Mouse (Mus musculus): Measurements from ENCODE around the gene Scn1a. TPM values are rescaled to one million over a fixed set of nuclear protein-coding genes. Genes with fewer than 3 reads are reported as not detected.
A peak's percentile ranks its signal among the peaks of the same experiment; 100 is the strongest.

Gene Scn1a
- 0.89 and 1.4 TPM in 2 replicates for polyA plus RNA-seq (2014; fragmentation: Nextera tagmentation; extraction: Ambion mirVana)

DNA sequence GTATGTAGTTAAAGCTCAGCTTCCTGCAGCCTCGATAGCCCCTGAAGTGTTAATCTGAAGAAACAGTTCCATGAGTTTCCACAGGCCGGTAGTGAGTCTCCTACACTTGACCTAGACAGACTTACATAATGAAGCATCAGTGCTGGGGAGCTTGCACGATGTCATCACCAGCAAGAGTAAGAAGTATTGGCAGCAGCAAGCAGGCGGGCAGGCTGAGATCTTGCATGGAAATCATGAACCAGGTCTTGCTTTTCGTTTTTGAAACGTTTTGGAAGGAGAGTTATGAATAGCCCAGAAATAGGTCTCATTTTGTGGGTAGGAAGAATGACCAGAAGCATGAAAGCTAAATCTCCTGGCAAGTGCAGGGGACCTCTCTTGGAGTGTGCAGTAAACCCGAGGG is at the start of gene Scn1a:
Gene Scn1a, minus strand, starts transcription at position 130 of the 400 bp plus-strand sequence.
- Histone ChIP-seq H3K27me3 (ENCODE audit: control insufficient read depth, insufficient read depth, low read length) (no peaks in the 10 kb centered on the region), H3K4me2 (ENCODE audit: low read depth, severe bottlenecking) (peak within 1 kb of the TSS; percentile 66), H3K9me3 (ENCODE audit: control insufficient read depth, low read length) (no peaks in the 10 kb centered on the region), H3K27ac (replicated peaks; ENCODE audit: low read depth, low read length) (no peak within 1 kb of the TSS), H3K4me3 (ENCODE audit: low read depth, low read length) (peak within 1 kb of the TSS; percentile 26), H3K9ac (ENCODE audit: low read length) (no peak within 1 kb of the TSS), H3K4me1 (ENCODE audit: control insufficient read depth, insufficient read depth, low read length) (no peaks in the 10 kb centered on the region), H3K36me3 (ENCODE audit: control insufficient read depth, insufficient read depth, low read length) (no peaks in the 10 kb centered on the region)
- no peak for ATAC-seq (ENCODE audit: insufficient number of reproducible peaks, low FRiP score, low TSS enrichment, low read depth)
- 9% methylated on average over 7 of the region's 7 CpGs for WGBS
- DNase-seq (ENCODE audit: low spot score) = peak; percentile 27

DNA sequence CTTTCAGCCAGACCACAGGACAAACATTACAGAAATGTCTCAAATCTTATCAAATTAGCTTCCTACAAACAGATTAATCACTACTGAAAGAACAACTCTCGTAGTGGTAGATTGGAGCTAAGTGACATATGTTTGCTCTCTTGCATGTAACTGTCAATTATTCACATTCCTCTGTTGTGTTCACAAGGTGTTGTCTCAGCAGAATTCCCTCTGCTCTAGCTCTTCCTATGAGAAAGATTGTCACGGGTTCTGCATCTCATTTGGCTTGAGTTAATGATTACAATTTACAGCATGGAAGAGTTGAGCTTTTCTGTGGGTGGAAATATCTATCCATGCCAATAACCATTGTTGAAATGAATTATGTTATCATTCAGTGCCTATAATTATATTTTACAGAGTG is 37.8 kb upstream of the Scn1a start:
- no peak overlapping the region for H3K27ac ChIP-seq (replicated peaks; ENCODE audit: low read depth, low read length)
- WGBS = 80% methylated on average over 2 of the region's 2 CpGs
- H3K9me3 ChIP-seq (ENCODE audit: control insufficient read depth, low read length) = no peaks in the 10 kb centered on the region
- no peak overlapping the region for H3K9ac ChIP-seq (ENCODE audit: low read length)
- no peaks in the 10 kb centered on the region for H3K27me3 ChIP-seq (ENCODE audit: control insufficient read depth, insufficient read depth, low read length)
- H3K4me2 ChIP-seq (ENCODE audit: low read depth, severe bottlenecking) = no peak overlapping the region
- H3K4me3 ChIP-seq (ENCODE audit: low read depth, low read length) = no peak overlapping the region
- H3K4me1 ChIP-seq (ENCODE audit: control insufficient read depth, insufficient read depth, low read length) = no peaks in the 10 kb centered on the region
- H3K36me3 ChIP-seq (ENCODE audit: control insufficient read depth, insufficient read depth, low read length) = no peaks in the 10 kb centered on the region
- ATAC-seq (ENCODE audit: insufficient number of reproducible peaks, low FRiP score, low TSS enrichment, low read depth) (no peak), DNase-seq (ENCODE audit: low spot score) (no peak)

DNA sequence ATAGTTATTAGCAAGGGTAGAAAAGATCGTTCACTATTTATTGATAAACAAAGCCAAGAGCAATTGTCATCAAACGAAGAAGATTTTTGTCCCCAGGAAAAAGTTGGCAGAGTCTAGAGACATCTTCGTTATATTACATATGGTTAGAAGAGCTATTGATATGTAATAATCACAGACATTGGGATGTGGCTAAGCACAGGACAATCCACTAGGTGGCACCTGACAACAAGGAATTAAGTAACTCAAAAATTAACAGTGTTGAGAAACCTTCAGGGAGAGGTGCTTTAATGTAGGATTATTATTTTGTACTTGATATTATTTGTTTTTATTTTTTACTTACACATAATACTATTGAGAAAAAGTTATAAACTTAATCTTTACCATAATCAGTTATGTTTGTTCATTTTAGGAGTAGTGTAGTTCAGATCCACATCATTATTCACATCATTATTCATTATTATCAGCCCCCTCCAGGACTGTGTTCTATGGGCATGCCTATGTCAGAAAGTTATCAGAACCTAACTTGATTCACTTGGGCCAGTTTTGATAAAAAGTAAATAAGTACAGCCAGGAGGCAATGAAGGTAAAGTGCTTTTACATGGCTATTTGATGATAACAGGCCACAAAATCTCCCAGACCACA is 32.7 kb upstream of the Scn1a start:
- Histone ChIP-seq H3K9me3 (ENCODE audit: control insufficient read depth, low read length) (no peaks in the 10 kb centered on the region), H3K4me2 (ENCODE audit: low read depth, severe bottlenecking) (no peak overlapping the region), H3K4me1 (ENCODE audit: control insufficient read depth, insufficient read depth, low read length) (no peaks in the 10 kb centered on the region), H3K27ac (replicated peaks; ENCODE audit: low read depth, low read length) (no peak overlapping the region), H3K9ac (ENCODE audit: low read length) (no peak overlapping the region), H3K27me3 (ENCODE audit: control insufficient read depth, insufficient read depth, low read length) (no peaks in the 10 kb centered on the region), H3K36me3 (ENCODE audit: control insufficient read depth, insufficient read depth, low read length) (no peaks in the 10 kb centered on the region), H3K4me3 (ENCODE audit: low read depth, low read length) (no peak overlapping the region)
- DNase-seq (ENCODE audit: low spot score) = no peak
- ATAC-seq (ENCODE audit: insufficient number of reproducible peaks, low FRiP score, low TSS enrichment, low read depth) = no peak; the same call in 1 of the 2 replicates
- WGBS = 52% methylated on average over 3 of the region's 3 CpGs

DNA sequence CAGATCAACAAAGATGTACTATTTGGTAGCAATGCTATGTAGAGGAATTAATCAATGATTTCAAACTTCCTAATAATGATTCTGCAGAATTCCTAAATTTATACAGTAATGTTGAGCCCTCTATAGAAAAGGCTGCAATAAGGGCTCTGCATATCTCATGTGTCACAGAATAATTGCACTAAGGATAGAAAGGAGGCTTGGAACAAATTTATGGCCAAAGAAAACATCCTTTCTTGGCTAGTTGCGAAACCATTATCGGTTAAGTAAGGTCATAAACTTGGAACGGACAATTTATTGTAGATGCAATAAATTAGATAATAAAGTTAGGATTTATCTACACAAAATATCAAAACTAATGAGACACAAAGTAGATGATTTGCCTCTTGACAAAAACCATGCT is 24.8 kb upstream of the Scn1a start:
- Histone ChIP-seq H3K4me3 (ENCODE audit: low read depth, low read length) (no peak overlapping the region), H3K9ac (ENCODE audit: low read length) (no peak overlapping the region), H3K4me1 (ENCODE audit: control insufficient read depth, insufficient read depth, low read length) (no peaks in the 10 kb centered on the region), H3K27me3 (ENCODE audit: control insufficient read depth, insufficient read depth, low read length) (no peaks in the 10 kb centered on the region), H3K4me2 (ENCODE audit: low read depth, severe bottlenecking) (no peak overlapping the region), H3K36me3 (ENCODE audit: control insufficient read depth, insufficient read depth, low read length) (no peaks in the 10 kb centered on the region), H3K27ac (replicated peaks; ENCODE audit: low read depth, low read length) (no peak overlapping the region), H3K9me3 (ENCODE audit: control insufficient read depth, low read length) (no peaks in the 10 kb centered on the region)
- ATAC-seq (ENCODE audit: insufficient number of reproducible peaks, low FRiP score, low TSS enrichment, low read depth) (no peak), DNase-seq (ENCODE audit: low spot score) (no peak)
- WGBS = 56% methylated on average over 3 of the region's 3 CpGs

DNA sequence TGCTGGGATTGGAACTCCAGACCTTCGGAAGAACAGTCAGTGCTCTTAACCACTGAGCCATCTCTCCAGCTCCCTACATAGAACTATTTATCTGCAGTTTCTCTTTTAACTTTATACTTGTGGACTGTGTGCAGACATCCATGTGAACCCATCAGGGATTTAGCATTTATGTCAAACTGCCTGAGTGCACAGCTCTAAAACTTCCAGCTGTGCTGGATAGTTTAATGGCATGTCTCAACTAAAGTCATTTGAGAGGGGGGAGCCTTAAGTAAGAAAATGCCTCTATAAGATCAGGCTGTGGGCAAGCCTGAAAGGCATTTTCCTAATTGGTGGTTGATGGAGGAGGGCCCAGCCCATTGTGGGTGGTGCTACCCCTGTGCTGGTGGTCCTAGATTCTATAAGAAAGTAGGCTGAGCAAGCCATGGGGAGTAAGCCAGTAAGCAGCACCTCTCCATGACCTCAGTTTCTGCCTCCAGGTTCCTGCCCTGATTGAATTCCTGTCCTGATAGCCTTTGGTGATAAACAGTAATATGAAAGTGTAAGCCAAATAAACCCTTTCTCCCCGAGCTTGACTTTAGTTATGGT is 24.3 kb upstream of the Scn1a start:
- H3K36me3 ChIP-seq (ENCODE audit: control insufficient read depth, insufficient read depth, low read length) = no peaks in the 10 kb centered on the region
- WGBS = 86% methylated on average over 2 of the region's 2 CpGs
- no peaks in the 10 kb centered on the region for H3K27me3 ChIP-seq (ENCODE audit: control insufficient read depth, insufficient read depth, low read length)
- H3K9me3 ChIP-seq (ENCODE audit: control insufficient read depth, low read length) = no peaks in the 10 kb centered on the region
- no peak overlapping the region for H3K27ac ChIP-seq (replicated peaks; ENCODE audit: low read depth, low read length)
- ATAC-seq (ENCODE audit: insufficient number of reproducible peaks, low FRiP score, low TSS enrichment, low read depth) (no peak), DNase-seq (ENCODE audit: low spot score) (no peak)
- no peaks in the 10 kb centered on the region for H3K4me1 ChIP-seq (ENCODE audit: control insufficient read depth, insufficient read depth, low read length)
- no peak overlapping the region for H3K9ac ChIP-seq (ENCODE audit: low read length)
- H3K4me3 ChIP-seq (ENCODE audit: low read depth, low read length) = no peak overlapping the region
- no peak overlapping the region for H3K4me2 ChIP-seq (ENCODE audit: low read depth, severe bottlenecking)

DNA sequence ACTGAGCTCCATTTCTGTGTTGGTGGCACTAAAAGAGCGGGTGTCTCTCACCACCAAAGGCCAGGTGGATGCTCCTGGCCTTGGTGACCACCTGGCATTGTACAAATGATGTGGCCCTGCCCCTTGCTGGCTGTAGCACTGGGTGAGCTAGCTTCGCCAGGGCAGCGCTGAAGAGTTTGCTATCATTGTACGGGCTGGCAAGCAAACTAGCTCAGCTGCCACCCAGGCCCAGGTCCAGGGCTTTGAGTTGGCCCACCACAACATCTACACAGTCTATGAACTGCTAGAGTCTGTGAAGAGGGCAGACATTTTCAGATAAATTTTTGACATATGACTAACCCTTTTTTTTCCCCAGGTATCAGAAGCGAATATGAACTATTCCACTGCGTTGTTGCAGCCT is 23.3 kb upstream of the Scn1a start:
- DNase-seq (ENCODE audit: low spot score) = no peak
- no peak overlapping the region for H3K4me2 ChIP-seq (ENCODE audit: low read depth, severe bottlenecking)
- WGBS = 93% methylated on average over 6 of the region's 6 CpGs
- H3K4me3 ChIP-seq (ENCODE audit: low read depth, low read length) = no peak overlapping the region
- no peak overlapping the region for H3K27ac ChIP-seq (replicated peaks; ENCODE audit: low read depth, low read length)
- no peaks in the 10 kb centered on the region for H3K9me3 ChIP-seq (ENCODE audit: control insufficient read depth, low read length)
- H3K4me1 ChIP-seq (ENCODE audit: control insufficient read depth, insufficient read depth, low read length) = no peaks in the 10 kb centered on the region
- no peaks in the 10 kb centered on the region for H3K36me3 ChIP-seq (ENCODE audit: control insufficient read depth, insufficient read depth, low read length)
- no peaks in the 10 kb centered on the region for H3K27me3 ChIP-seq (ENCODE audit: control insufficient read depth, insufficient read depth, low read length)
- no peak for ATAC-seq (ENCODE audit: insufficient number of reproducible peaks, low FRiP score, low TSS enrichment, low read depth)
- no peak overlapping the region for H3K9ac ChIP-seq (ENCODE audit: low read length)

DNA sequence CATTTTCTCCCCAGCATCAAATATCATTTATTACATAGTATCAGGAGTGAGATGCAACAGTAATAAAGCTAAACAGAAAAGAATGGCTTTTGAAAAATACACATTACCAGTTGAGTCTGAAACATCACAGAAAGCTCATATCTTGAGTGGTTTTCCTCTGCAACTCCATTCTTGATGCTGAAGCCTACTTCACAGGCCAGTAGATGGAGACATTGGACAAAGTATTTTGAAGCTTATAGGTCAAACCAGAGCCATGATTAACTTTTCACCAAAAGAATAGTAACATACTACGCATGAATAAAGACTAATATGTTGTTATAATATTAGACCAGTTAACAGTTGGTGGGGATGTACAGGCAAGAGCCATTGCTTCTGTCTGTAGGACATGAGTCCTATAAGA is 21.8 kb upstream of the Scn1a start:
- H3K4me2 ChIP-seq (ENCODE audit: low read depth, severe bottlenecking) = no peak overlapping the region
- 92% methylated on average over 1 of the region's 1 CpGs for WGBS
- ATAC-seq (ENCODE audit: insufficient number of reproducible peaks, low FRiP score, low TSS enrichment, low read depth) (no peak), DNase-seq (ENCODE audit: low spot score) (no peak)
- no peaks in the 10 kb centered on the region for H3K27me3 ChIP-seq (ENCODE audit: control insufficient read depth, insufficient read depth, low read length)
- no peak overlapping the region for H3K27ac ChIP-seq (replicated peaks; ENCODE audit: low read depth, low read length)
- no peaks in the 10 kb centered on the region for H3K4me1 ChIP-seq (ENCODE audit: control insufficient read depth, insufficient read depth, low read length)
- H3K4me3 ChIP-seq (ENCODE audit: low read depth, low read length) = no peak overlapping the region
- H3K9ac ChIP-seq (ENCODE audit: low read length) = no peak overlapping the region
- H3K9me3 ChIP-seq (ENCODE audit: control insufficient read depth, low read length) = no peaks in the 10 kb centered on the region
- no peaks in the 10 kb centered on the region for H3K36me3 ChIP-seq (ENCODE audit: control insufficient read depth, insufficient read depth, low read length)

DNA sequence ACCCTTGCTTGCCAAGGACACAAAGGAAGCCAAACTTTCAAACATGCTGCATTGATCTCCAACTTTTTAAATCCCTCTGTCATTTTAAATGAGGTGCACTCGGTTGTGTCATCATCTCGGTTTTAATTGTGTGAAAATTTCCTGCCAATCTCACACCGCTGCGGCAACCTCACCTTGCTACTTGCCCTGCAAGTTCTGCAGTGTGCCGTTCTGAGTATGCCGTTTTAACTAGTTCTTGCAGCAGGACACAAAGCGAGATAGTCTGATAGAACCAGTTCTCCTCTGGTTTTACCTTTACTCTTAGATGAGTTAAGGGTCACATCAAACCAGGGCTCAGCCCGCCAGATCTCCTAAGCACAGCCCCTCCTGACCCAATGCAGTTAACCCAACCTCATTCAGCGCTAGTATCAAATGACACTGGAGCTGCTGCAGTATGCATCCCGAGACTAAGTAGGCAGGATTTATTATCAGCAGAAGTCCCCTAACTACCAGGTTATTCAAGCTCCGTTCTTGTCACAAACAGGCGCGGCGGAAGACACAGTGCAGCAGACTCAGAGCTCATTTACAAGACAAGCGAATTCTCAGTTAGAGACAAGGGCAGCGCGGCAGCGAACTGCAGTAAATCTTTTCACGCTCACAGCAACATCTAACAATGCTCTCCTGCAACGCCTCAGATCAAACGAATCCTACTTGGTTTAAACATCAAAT is 722 bp downstream of the Scn1a start:
- DNase-seq (ENCODE audit: low spot score) (peak; percentile 64), ATAC-seq (ENCODE audit: insufficient number of reproducible peaks, low FRiP score, low TSS enrichment, low read depth) (no peak)
- Histone ChIP-seq H3K4me1 (ENCODE audit: control insufficient read depth, insufficient read depth, low read length) (no peaks in the 10 kb centered on the region), H3K27me3 (ENCODE audit: control insufficient read depth, insufficient read depth, low read length) (no peaks in the 10 kb centered on the region), H3K9me3 (ENCODE audit: control insufficient read depth, low read length) (no peaks in the 10 kb centered on the region), H3K9ac (ENCODE audit: low read length) (no peak overlapping the region), H3K36me3 (ENCODE audit: control insufficient read depth, insufficient read depth, low read length) (no peaks in the 10 kb centered on the region), H3K4me2 (ENCODE audit: low read depth, severe bottlenecking) (peak overlapping the region; percentile 66), H3K27ac (replicated peaks; ENCODE audit: low read depth, low read length) (no peak overlapping the region), H3K4me3 (ENCODE audit: low read depth, low read length) (peak overlapping the region; percentile 26)
- WGBS = 5% methylated on average over 21 of the region's 21 CpGs

Data from limb, embryonic 11.5 days (tissue).